Mouse (Mus musculus) heart, embryonic 13.5 days (tissue): ENCODE results near the gene Chrnb1. TPM values are rescaled to one million over a fixed set of nuclear protein-coding genes. Genes with fewer than 3 reads are reported as not detected.

Source experiments
- ATAC-seq: fragments of 200-750 bp; cut with Nextera tagmentation; 2 replicates; pipeline ENCODE4 v1.8.0; 2017; ENCODE audit warnings: moderate TSS enrichment; ENCODE audit not compliant: insufficient number of reproducible peaks, low FRiP score, low TSS enrichment; ENCODE audit errors: extremely low read depth
- H3K27ac ChIP-seq: fragments of 300-500 bp; sonication (generic); replicated peaks from 2 replicates; pipeline ENCODE4 v1.5.1; 2015; ENCODE audit warnings: moderate library complexity, mild to moderate bottlenecking, inconsistent platforms
- H3K27me3 ChIP-seq: fragments of 300-500 bp; sonication (generic); replicated peaks from 2 replicates; pipeline ENCODE4 v1.6.1; 2015; ENCODE audit warnings: mild to moderate bottlenecking, inconsistent platforms
- H3K36me3 ChIP-seq: fragments of 300-500 bp; sonication (generic); 2 replicates; pipeline ENCODE4 v1.6.1; 2015; ENCODE audit warnings: mild to moderate bottlenecking, inconsistent platforms
- H3K4me1 ChIP-seq: fragments of 300-500 bp; sonication (generic); 2 replicates; pipeline ENCODE4 v1.6.1; 2015; ENCODE audit warnings: inconsistent platforms
- H3K4me2 ChIP-seq: fragments of 300-500 bp; sonication (generic); 2 replicates; pipeline ENCODE4 v1.6.1; 2015; ENCODE audit warnings: inconsistent platforms, mild to moderate bottlenecking, moderate library complexity
- H3K4me3 ChIP-seq: fragments of 300-500 bp; sonication (generic); 2 replicates; pipeline ENCODE4 v1.5.1; 2015; ENCODE audit warnings: moderate library complexity, mild to moderate bottlenecking, inconsistent platforms
- H3K9ac ChIP-seq: fragments of 300-500 bp; sonication (generic); 2 replicates; pipeline ENCODE4 v1.6.1; 2015; ENCODE audit warnings: inconsistent platforms, mild to moderate bottlenecking, moderate library complexity
- H3K9me3 ChIP-seq: fragments of 300-500 bp; sonication (generic); 2 replicates; pipeline ENCODE4 v1.6.1; 2016; ENCODE audit warnings: inconsistent platforms
- WGBS: fragments of 180-500 bp; shearing (Covaris S2); methylation state at CpG from one replicate; pipeline ENCODE4 v1.1.7; 2015; ENCODE audit warnings: mixed read lengths; 5-methylcytosine and 5-hydroxymethylcytosine counted together
- polyA plus RNA-seq: library from polyadenylated mRNA; unstranded; fragments of >200 nt; fragmentation: Nextera tagmentation; extraction: Ambion mirVana; gene quantifications from 2 replicates; pipeline ENCODE4 v1.2.1, GENCODE M21; 2015

Chrnb1 gene
- polyA plus RNA-seq, 1 experiment from 2014 or later = 7.9 TPM

GRCm38 (mm10) chr11:69791420-69791819, 4.3 kb downstream of the Chrnb1 start:
- Histone ChIP-seq H3K27me3 (peaks cover 11% of the 10 kb centered on the region), H3K27ac (no peak overlapping the region), H3K4me2 (no peak overlapping the region), H3K36me3 (no peaks in the 10 kb centered on the region), H3K4me1 (peaks cover 21% of the 10 kb centered on the region), H3K9ac (no peak overlapping the region), H3K4me3 (no peak overlapping the region), H3K9me3 (no peaks in the 10 kb centered on the region)
- 70% methylated on average over 5 of the region's 5 CpGs for WGBS
- no peak for ATAC-seq

- no peak overlapping the region for H3K4me3 ChIP-seq
- no peaks in the 10 kb centered on the region for H3K9me3 ChIP-seq
- H3K4me2 ChIP-seq = no peak overlapping the region
- no peaks in the 10 kb centered on the region for H3K36me3 ChIP-seq
- no peak overlapping the region for H3K27ac ChIP-seq
- ATAC-seq = no peak
- 45% methylated on average over 5 of the region's 5 CpGs for WGBS
- peaks cover 18% of the 10 kb centered on the region; the same call in 1 of the 2 replicates for H3K4me1 ChIP-seq
- peaks cover 8% of the 10 kb centered on the region; the same call in 1 of the 2 replicates for H3K27me3 ChIP-seq
- no peak overlapping the region for H3K9ac ChIP-seq
These were observed 6.3 kb downstream of the Chrnb1 start for GRCm38 (mm10) chr11:69789431-69789830.

GRCm38 (mm10) chr11:69787306-69787705, 8.4 kb downstream of the Chrnb1 start:
- 85% methylated on average over 5 of the region's 5 CpGs for WGBS

GRCm38 (mm10) chr11:69784793-69785272, 10.9 kb downstream of the Chrnb1 start:
- Histone ChIP-seq H3K27ac (no peak overlapping the region), H3K4me1 (0 out of 2 replicates have a peak, but pooled peaks cover 16% of the 10 kb centered on the region), H3K9me3 (no peaks in the 10 kb centered on the region), H3K36me3 (no peaks in the 10 kb centered on the region), H3K4me3 (peak overlapping the region; percentile 28), H3K4me2 (peak overlapping the region; percentile 58), H3K9ac (peak overlapping the region; percentile 33; the same call in 1 of the 2 replicates), H3K27me3 (0 out of 2 replicates have a peak, but pooled peaks cover 6% of the 10 kb centered on the region)
- 24% methylated on average over 15 of the region's 15 CpGs for WGBS
- ATAC-seq = no peak

More at GRCm38 (mm10) chr11:69787306-69787705, 8.4 kb downstream of the Chrnb1 start:
- no peak for ATAC-seq
- Histone ChIP-seq H3K27ac (no peak overlapping the region), H3K9me3 (no peaks in the 10 kb centered on the region), H3K4me1 (peaks cover 20% of the 10 kb centered on the region; the same call in 1 of the 2 replicates), H3K36me3 (no peaks in the 10 kb centered on the region), H3K9ac (no peak overlapping the region), H3K4me3 (no peak overlapping the region), H3K27me3 (no peaks in the 10 kb centered on the region), H3K4me2 (no peak overlapping the region)

GRCm38 (mm10) chr11:69781828-69782227, 13.9 kb downstream of the Chrnb1 start:
- Histone ChIP-seq H3K9me3 (no peaks in the 10 kb centered on the region), H3K4me3 (no peak overlapping the region), H3K36me3 (peaks cover 18% of the 10 kb centered on the region), H3K4me1 (peaks cover 32% of the 10 kb centered on the region), H3K27ac (no peak overlapping the region), H3K27me3 (peaks cover 11% of the 10 kb centered on the region; the same call in 1 of the 2 replicates), H3K9ac (no peak overlapping the region), H3K4me2 (no peak overlapping the region)
- WGBS = 40% methylated on average over 4 of the region's 4 CpGs
- ATAC-seq = no peak

- Histone ChIP-seq H3K4me3 (no peak overlapping the region), H3K9me3 (no peaks in the 10 kb centered on the region), H3K4me1 (peaks cover 37% of the 10 kb centered on the region), H3K27me3 (peaks cover 11% of the 10 kb centered on the region; the same call in 1 of the 2 replicates), H3K9ac (peak overlapping the region; percentile 21; the same call in 1 of the 2 replicates), H3K27ac (no peak overlapping the region), H3K36me3 (peaks cover 35% of the 10 kb centered on the region), H3K4me2 (peak overlapping the region; percentile 20; the same call in 1 of the 2 replicates)
- 39% methylated on average over 7 of the region's 7 CpGs for WGBS
- no peak for ATAC-seq
These were observed 16.8 kb downstream of the Chrnb1 start for GRCm38 (mm10) chr11:69778985-69779384.

GRCm38 (mm10) chr11:69778258-69778982, 17.3 kb downstream of the Chrnb1 start:
- H3K4me3 ChIP-seq = no peak overlapping the region
- no peak overlapping the region for H3K27ac ChIP-seq
- peaks cover 11% of the 10 kb centered on the region; the same call in 1 of the 2 replicates for H3K27me3 ChIP-seq
- H3K4me2 ChIP-seq = peak overlapping the region; percentile 20; the same call in 1 of the 2 replicates
- no peak for ATAC-seq
- H3K36me3 ChIP-seq = peaks cover 35% of the 10 kb centered on the region
- WGBS = 65% methylated on average over 23 of the region's 23 CpGs
- peaks cover 37% of the 10 kb centered on the region for H3K4me1 ChIP-seq
- H3K9ac ChIP-seq = peak overlapping the region; percentile 21
- no peaks in the 10 kb centered on the region for H3K9me3 ChIP-seq

- Histone ChIP-seq H3K4me3 (no peak overlapping the region), H3K9me3 (no peaks in the 10 kb centered on the region), H3K4me2 (no peak overlapping the region), H3K27ac (no peak overlapping the region), H3K27me3 (peaks cover 11% of the 10 kb centered on the region; the same call in 1 of the 2 replicates), H3K36me3 (peaks cover 41% of the 10 kb centered on the region), H3K9ac (peak overlapping the region; percentile 10; the same call in 1 of the 2 replicates), H3K4me1 (peaks cover 40% of the 10 kb centered on the region)
- ATAC-seq = 0 out of 2 replicates have a peak, but pooled peaks have one; percentile 11
- 60% methylated on average over 26 of the region's 26 CpGs for WGBS
These were observed 18.1 kb downstream of the Chrnb1 start for GRCm38 (mm10) chr11:69777504-69778257.

GRCm38 (mm10) chr11:69776488-69776887, 19.3 kb downstream of the Chrnb1 start:
- H3K27me3 ChIP-seq = peaks cover 11% of the 10 kb centered on the region; the same call in 1 of the 2 replicates
- ATAC-seq = no peak
- no peak overlapping the region for H3K4me3 ChIP-seq
- H3K9me3 ChIP-seq = no peaks in the 10 kb centered on the region
- no peak overlapping the region for H3K27ac ChIP-seq
- peaks cover 41% of the 10 kb centered on the region for H3K36me3 ChIP-seq
- 73% methylated on average over 20 of the region's 20 CpGs for WGBS
- H3K4me1 ChIP-seq = peaks cover 40% of the 10 kb centered on the region
- H3K4me2 ChIP-seq = no peak overlapping the region
- H3K9ac ChIP-seq = no peak overlapping the region

GRCm38 (mm10) chr11:69775716-69776115, 20.0 kb downstream of the Chrnb1 start:
- WGBS = 56% methylated on average over 10 of the region's 10 CpGs
- H3K9me3 ChIP-seq = no peaks in the 10 kb centered on the region
- peaks cover 9% of the 10 kb centered on the region; the same call in 1 of the 2 replicates for H3K27me3 ChIP-seq
- H3K36me3 ChIP-seq = peaks cover 47% of the 10 kb centered on the region
- no peak overlapping the region for H3K27ac ChIP-seq
- H3K4me3 ChIP-seq = no peak overlapping the region
- H3K4me1 ChIP-seq = peaks cover 40% of the 10 kb centered on the region
- no peak overlapping the region; the same call in 1 of the 2 replicates for H3K9ac ChIP-seq
- H3K4me2 ChIP-seq = no peak overlapping the region
- no peak for ATAC-seq

GRCm38 (mm10) chr11:69774961-69775360, 20.8 kb downstream of the Chrnb1 start:
- 50% methylated on average over 5 of the region's 5 CpGs for WGBS
- Histone ChIP-seq H3K4me2 (no peak overlapping the region), H3K9ac (no peak overlapping the region), H3K4me3 (no peak overlapping the region), H3K36me3 (peaks cover 53% of the 10 kb centered on the region), H3K4me1 (peaks cover 41% of the 10 kb centered on the region), H3K27me3 (peaks cover 5% of the 10 kb centered on the region; the same call in 1 of the 2 replicates), H3K27ac (no peak overlapping the region), H3K9me3 (no peaks in the 10 kb centered on the region)
- ATAC-seq = no peak
